Mouse (Mus musculus): Measurements from ENCODE around the gene Cfap54.

DNA sequence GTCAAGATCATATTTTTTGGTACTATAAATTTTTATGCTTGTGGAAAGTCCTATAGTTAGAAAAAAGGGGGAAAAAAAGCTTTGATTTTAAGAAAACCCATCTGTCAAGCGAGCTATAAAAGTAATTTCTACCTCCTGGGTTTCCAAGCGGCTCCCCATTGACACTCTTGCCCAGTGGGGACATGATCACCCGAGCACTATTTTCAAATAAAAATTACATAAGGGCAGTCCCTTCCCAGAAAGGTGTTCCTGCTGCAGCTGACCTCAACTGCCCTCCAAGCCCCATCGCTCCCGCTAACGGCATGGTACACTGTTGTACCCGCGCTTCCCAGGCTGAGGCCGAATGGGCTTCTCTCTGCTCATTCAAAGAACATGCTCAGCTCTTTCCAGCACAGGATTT, 5.0 kb downstream of the Cfap54 start:
- TF ChIP-seq CTCF (IDR thresholded peaks at IDR 0.05; ENCODE audit: control insufficient read depth, insufficient read depth, low read length) = no peak
- TF ChIP-seq POLR2A (IDR thresholded peaks at IDR 0.05; ENCODE audit: borderline replicate concordance, control insufficient read depth, low read depth, low read length) = no peak

Data from bone marrow, adult 2 months (tissue).